In genomic region chr4:149047360-149047759, GRCm38 (mm10) we compare ENCODE assay signal across 8 mouse cellular contexts. TPM values are rescaled to one million over a fixed set of nuclear protein-coding genes. Genes with fewer than 3 reads are reported as not detected.
DNase-seq lines count a peak whose midpoint lies in the region; ATAC-seq and TF ChIP-seq lines count a peak whose summit lies in the region.

No protein-coding gene starts in this region.

- peak overlapping the region; percentile 43; the same call in 1 of the 2 replicates for H3K4me2 ChIP-seq in heart, embryonic 11.5 days

- intact Hi-C loops in left cerebral cortex, postnatal 25 days (cut with DNase I), result no loop called here

- 19% methylated on average over 10 of the region's 10 CpGs for WGBS in bone marrow, adult 2 months
- 12% methylated on average over 10 of the region's 10 CpGs for WGBS in heart, embryonic 11.5 days (ENCODE audit: insufficient replicate concordance)

- peak; percentile 44 for DNase-seq in layer of hippocampus, adult 11-12 months (ENCODE audit: low spot score)
- no peak for DNase-seq in layer of hippocampus, postnatal 14 days (ENCODE audit: low spot score in 2 of 2)
- peak; percentile 82 for DNase-seq in kidney, adult 9 months
- DNase-seq in lung, postnatal 10 days, result peak; percentile 83
- peak; percentile 30 for DNase-seq in skeletal muscle tissue, adult 2 months (ENCODE audit: low read depth, low spot score)
- DNase-seq in left cerebral cortex, postnatal 25 days (ENCODE audit: low spot score in 2 of 2), result no peak

- H3K4me1 ChIP-seq in bone marrow, adult 2 months (ENCODE audit: control insufficient read depth, insufficient read depth, low read length), result no peaks in the 10 kb centered on the region
- peaks cover 51% of the 10 kb centered on the region for H3K4me1 ChIP-seq in heart, embryonic 11.5 days (ENCODE audit: control insufficient read depth, insufficient read depth, low read length)

- no peaks in the 10 kb centered on the region for H3K27me3 ChIP-seq in heart, embryonic 11.5 days (ENCODE audit: control insufficient read depth, insufficient read depth, low read length)

- no peaks in the 10 kb centered on the region for H3K36me3 ChIP-seq in heart, embryonic 11.5 days (ENCODE audit: control insufficient read depth, insufficient read depth, low read length)

- TF ChIP-seq POLR2A in bone marrow, adult 2 months (IDR thresholded peaks at IDR 0.05; ENCODE audit: borderline replicate concordance, control insufficient read depth, low read depth, low read length), result no peak

- ATAC-seq in heart, embryonic 11.5 days (replicated peaks; ENCODE audit: insufficient number of reproducible peaks, low FRiP score, low TSS enrichment), result no peak

- H3K27ac ChIP-seq in bone marrow, adult 2 months (ENCODE audit: control insufficient read depth, insufficient read depth, low read depth, low read length, poor library complexity), result no peak overlapping the region
- H3K27ac ChIP-seq in heart, embryonic 11.5 days (ENCODE audit: low read depth, low read length), result no peak overlapping the region

- H3K9me3 ChIP-seq in heart, embryonic 11.5 days (replicated peaks; ENCODE audit: control insufficient read depth, low read length), result no peaks in the 10 kb centered on the region

- peak; percentile 21; the same call in 1 of the 2 replicates for TF ChIP-seq CTCF in bone marrow, adult 2 months (IDR thresholded peaks at IDR 0.05; ENCODE audit: control insufficient read depth, insufficient read depth, low read length)

- 0 out of 2 replicates have a peak overlapping the region, but pooled peaks have one; percentile 11 for H3K9ac ChIP-seq in heart, embryonic 11.5 days (ENCODE audit: low read depth, low read length)

- no peak overlapping the region for H3K4me3 ChIP-seq in bone marrow, adult 2 months (replicated peaks; ENCODE audit: control insufficient read depth, low read depth, low read length)
- H3K4me3 ChIP-seq in heart, embryonic 11.5 days (ENCODE audit: low read depth, low read length), result no peak overlapping the region

RNA-seq across cellular contexts. Expression of gene Pex14, which starts 52.3 kb away (rescaled TPM):
- total RNA-seq in layer of hippocampus, postnatal 14 days (2021), result 10 to 100 TPM; 35.8 to 37.7 TPM
- polyA plus RNA-seq in bone marrow, adult 2 months (2011; ENCODE audit: insufficient read depth, insufficient read length, low replicate concordance, missing spikeins), result 5.6 and 12.4 TPM in 2 replicates
- polyA plus RNA-seq in heart, embryonic 11.5 days (2014; fragmentation: Nextera tagmentation; extraction: Ambion mirVana), result 33.5 and 37.2 TPM in 2 replicates
- 10 to 100 TPM; 45.5 to 47.0 TPM for total RNA-seq in left cerebral cortex, postnatal 25 days (2021)

RNA-seq across cellular contexts. Expression of gene Dffa, which starts 56.6 kb away (rescaled TPM):
- total RNA-seq in layer of hippocampus, postnatal 14 days (2021), result 10 to 100 TPM; 46.5 to 50.6 TPM
- polyA plus RNA-seq in bone marrow, adult 2 months (2011; ENCODE audit: insufficient read depth, insufficient read length, low replicate concordance, missing spikeins), result 5.5 and 12.4 TPM in 2 replicates
- polyA plus RNA-seq in heart, embryonic 11.5 days (2014; fragmentation: Nextera tagmentation; extraction: Ambion mirVana), result 34.2 and 35.9 TPM in 2 replicates
- total RNA-seq in left cerebral cortex, postnatal 25 days (2021), result 10 to 100 TPM; 54.9 to 58.6 TPM

Comparison
In these comparisons a context has a peak if more than half of its experiments do, and no peak if none do; other contexts are left out.
1. DNase-seq: peak in layer of hippocampus, adult 11-12 months (single experiment), kidney, adult 9 months (single experiment), lung, postnatal 10 days (single experiment) and skeletal muscle tissue, adult 2 months (single experiment); none in layer of hippocampus, postnatal 14 days (0 of 2) and left cerebral cortex, postnatal 25 days (0 of 2).